Mouse (Mus musculus): ENCODE data around the gene Zfp775.

DNA sequence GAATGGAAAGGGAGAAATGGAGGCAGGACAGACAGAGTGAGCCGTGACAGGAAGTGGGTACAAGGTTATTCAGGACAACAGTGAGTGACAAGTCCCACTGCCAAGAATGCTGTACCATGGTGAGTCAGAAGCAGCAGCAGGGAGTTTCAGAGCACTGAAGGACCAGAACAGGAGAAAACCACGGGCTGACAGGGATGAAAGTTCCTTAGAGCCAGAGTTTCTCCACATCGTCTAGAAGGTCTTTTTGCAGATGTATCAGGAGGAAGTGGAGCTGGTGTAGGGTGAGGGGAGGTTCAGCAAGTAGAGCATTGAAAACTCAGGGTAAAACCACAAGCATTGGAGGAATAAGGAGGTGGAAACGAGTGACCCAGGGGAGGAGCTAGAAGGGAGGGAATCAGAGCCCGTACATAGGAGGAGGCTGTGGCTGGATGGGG, 22.6 kb upstream of the Zfp775 start:
- TF ChIP-seq EP300 (IDR thresholded peaks at IDR 0.05; ENCODE audit: insufficient read depth, low read depth, low read length), result 0 out of 2 replicates have a peak, but pooled peaks have one; percentile 12
- peak; percentile 63; the same call in 1 of the 2 replicates for TF ChIP-seq POLR2A (IDR thresholded peaks at IDR 0.05; ENCODE audit: insufficient read depth, low read depth, low read length)
